8 mouse cellular contexts compared by ENCODE assay signal in genomic region chr11:110477961-110478869, GRCm38 (mm10).
DNase-seq lines count a peak whose midpoint lies in the region; ATAC-seq and TF ChIP-seq lines count a peak whose summit lies in the region.

No protein-coding gene starts in this region.

- H3K9me3 ChIP-seq in CH12.LX (replicated peaks; ENCODE audit: low read length), result no peaks in the 10 kb centered on the region
- H3K9me3 ChIP-seq in forebrain, embryonic 12.5 days, result no peaks in the 10 kb centered on the region
- no peaks in the 10 kb centered on the region for H3K9me3 ChIP-seq in liver, embryonic 13.5 days (replicated peaks)

- 0 out of 2 replicates have a peak, but pooled peaks have one; percentile 33 for ATAC-seq in frontal cortex, adult (ENCODE audit: low TSS enrichment)
- ATAC-seq in forebrain, embryonic 12.5 days (ENCODE audit: low FRiP score), result peak; percentile 49; the same call in 1 of the 2 replicates
- ATAC-seq in liver, embryonic 13.5 days (ENCODE audit: low read depth), result no peak
- no peak for ATAC-seq in granulocyte monocyte progenitor cell, adult 5-6 weeks (replicated peaks; ENCODE audit: poor library complexity, severe bottlenecking)

- WGBS in forebrain, embryonic 12.5 days, result 29% methylated on average over 18 of the region's 18 CpGs
- WGBS in liver, embryonic 13.5 days (ENCODE audit: insufficient replicate concordance), result 72% methylated on average over 18 of the region's 18 CpGs

- TF ChIP-seq CTCF in CH12.LX (conservative IDR thresholded peaks at IDR 0.05 in 1 of 2, IDR thresholded peaks at IDR 0.05 in 1 of 2; ENCODE audit: low read depth in 2 of 2, low read length in 2 of 2), result no peak

- TF ChIP-seq RAD21 in CH12.LX (IDR thresholded peaks at IDR 0.05; ENCODE audit: low read depth, low read length), result no peak

- H3K79me2 ChIP-seq in CH12.LX (replicated peaks; ENCODE audit: control insufficient read depth, extremely low read depth, insufficient read depth, poor library complexity, severe bottlenecking), result peaks cover 3% of the 10 kb centered on the region; the same call in 1 of the 2 replicates

- no peak overlapping the region for H3K27ac ChIP-seq in CH12.LX (ENCODE audit: insufficient read depth, low read depth)
- peak overlapping the region; percentile 61; the same call in 1 of the 2 replicates for H3K27ac ChIP-seq in forebrain, embryonic 12.5 days
- H3K27ac ChIP-seq in liver, embryonic 13.5 days, result no peak overlapping the region

- H3K27me3 ChIP-seq in CH12.LX (replicated peaks), result no peaks in the 10 kb centered on the region
- H3K27me3 ChIP-seq in forebrain, embryonic 12.5 days, result peaks cover 56% of the 10 kb centered on the region
- no peaks in the 10 kb centered on the region for H3K27me3 ChIP-seq in liver, embryonic 13.5 days

- H3K36me3 ChIP-seq in CH12.LX (replicated peaks in 1 of 2; ENCODE audit: control insufficient read depth in 1 of 2, insufficient read depth in 1 of 2, low read length in 1 of 2), result peaks cover 0 to 11% of the 10 kb centered on the region in 2 experiments
- no peaks in the 10 kb centered on the region for H3K36me3 ChIP-seq in forebrain, embryonic 12.5 days (replicated peaks)
- no peaks in the 10 kb centered on the region for H3K36me3 ChIP-seq in liver, embryonic 13.5 days

- no peak overlapping the region; the same call in 1 of the 2 replicates for H3K9ac ChIP-seq in CH12.LX (ENCODE audit: insufficient read depth, low read depth)
- no peak overlapping the region for H3K9ac ChIP-seq in forebrain, embryonic 12.5 days
- H3K9ac ChIP-seq in liver, embryonic 13.5 days, result no peak overlapping the region

- H3K4me2 ChIP-seq in CH12.LX (ENCODE audit: insufficient read depth, low read depth, poor library complexity, severe bottlenecking), result 0 out of 2 replicates have a peak overlapping the region, but pooled peaks have one; percentile 2
- peak overlapping the region; percentile 25 for H3K4me2 ChIP-seq in forebrain, embryonic 12.5 days
- peak overlapping the region; percentile 28; the same call in 1 of the 2 replicates for H3K4me2 ChIP-seq in liver, embryonic 13.5 days

- peaks cover 38 to 85% of the 10 kb centered on the region in 2 experiments for H3K4me1 ChIP-seq in CH12.LX (ENCODE audit: control insufficient read depth in 1 of 2, insufficient read depth in 2 of 2)
- H3K4me1 ChIP-seq in forebrain, embryonic 12.5 days, result peaks cover 53% of the 10 kb centered on the region
- H3K4me1 ChIP-seq in liver, embryonic 13.5 days (replicated peaks), result peaks cover 52% of the 10 kb centered on the region

- H3K4me3 ChIP-seq in CH12.LX (replicated peaks in 1 of 3; ENCODE audit: low read depth in 2 of 3, low read length in 2 of 3, poor library complexity in 1 of 3), result peak overlapping the region in 2 of 3 experiments; percentile 27 to 36
- no peak overlapping the region for H3K4me3 ChIP-seq in forebrain, embryonic 12.5 days (replicated peaks)
- no peak overlapping the region for H3K4me3 ChIP-seq in liver, embryonic 13.5 days (replicated peaks)

- TF ChIP-seq POLR2A in CH12.LX (IDR thresholded peaks at IDR 0.05; ENCODE audit: low read depth, low read length), result no peak

- no peak for TF ChIP-seq EP300 in CH12.LX (IDR thresholded peaks at IDR 0.05; ENCODE audit: low read length)

- in situ Hi-C loops in CH12.LX (cut with MboI; ENCODE audit: low pct_ligation_motif_present, low pct_unique_long_range_greater_than_20kb, low sequenced_read_pairs), result loop anchor here (25.0 kb wide), 1 partner anchor 591 kb away; no protein-coding TSS in a partner anchor

- DNase-seq in frontal cortex, postnatal 25 days (ENCODE audit: low spot score in 2 of 2), result no peak
- DNase-seq in CH12.LX (ENCODE audit: extremely low read depth), result no peak
- no peak for DNase-seq in liver, embryonic 13.5 days
- no peak for DNase-seq in right cerebral cortex, adult 18-20 months
- no peak for DNase-seq in left cerebral cortex, adult 8-10 months (ENCODE audit: low spot score in 2 of 2)

- dilution Hi-C loops in CH12.LX (cut with MboI; ENCODE audit: extremely low pct_ligation_motif_present, extremely low pct_unique_long_range_greater_than_20kb, low sequenced_read_pairs), result no loop called here

TF ChIP-seq in CH12.LX, 34 proteins besides CTCF, POLR2A, EP300 and RAD21:
- no peak for TF ChIP-seq ZC3H11A (IDR thresholded peaks at IDR 0.05; ENCODE audit: low read depth, low read length)
- no peak for TF ChIP-seq MAFK (IDR thresholded peaks at IDR 0.05; ENCODE audit: insufficient replicate concordance, low read length)
- TF ChIP-seq UBTF (IDR thresholded peaks at IDR 0.05; ENCODE audit: low read depth, low read length), result no peak
- no peak for TF ChIP-seq MEF2A (IDR thresholded peaks at IDR 0.05; ENCODE audit: borderline replicate concordance, low read depth, low read length)
- TF ChIP-seq USF2 (conservative IDR thresholded peaks at IDR 0.05; ENCODE audit: low read depth, low read length), result no peak
- TF ChIP-seq PAX5 (IDR thresholded peaks at IDR 0.05; ENCODE audit: low read length), result no peak
- TF ChIP-seq ETS1 (conservative IDR thresholded peaks at IDR 0.05; ENCODE audit: low read depth, low read length), result no peak
- no peak for TF ChIP-seq IRF4 (IDR thresholded peaks at IDR 0.05; ENCODE audit: low read depth, low read length)
- TF ChIP-seq E2F4 (IDR thresholded peaks at IDR 0.05; ENCODE audit: insufficient replicate concordance, low read depth, low read length), result no peak
- TF ChIP-seq ZMIZ1 (IDR thresholded peaks at IDR 0.05; ENCODE audit: low read depth, low read length), result no peak

Comparison
In these comparisons a context has a peak if more than half of its experiments do, and no peak if none do; other contexts are left out.
1. ATAC-seq: peak in frontal cortex, adult (single experiment) and forebrain, embryonic 12.5 days (single experiment); none in liver, embryonic 13.5 days (single experiment) and granulocyte monocyte progenitor cell, adult 5-6 weeks (single experiment).
2. H3K4me3 ChIP-seq: peak in CH12.LX (2 of 3); none in forebrain, embryonic 12.5 days (single experiment) and liver, embryonic 13.5 days (single experiment).
3. Peak in every context shown above with its lines, with median percentiles within 50 percentile points of each other: H3K4me2 ChIP-seq.